Mouse (Mus musculus) layer of hippocampus, adult 18-20 months (tissue): ENCODE data around the gene Bak1. TPM values are rescaled to one million over a fixed set of nuclear protein-coding genes. Genes with fewer than 3 reads are reported as not detected.
"Not testable (repeated sequence)": the region's sequence is repeated elsewhere in the genome, so short reads cannot be mapped to it uniquely, and the experiment has no call there.

Source experiments
- DNase-seq, 2 experiments: peaks; one replicate each; pipeline ENCODE4 v3.0.0; 2022; ENCODE audit warnings: low spot score in 2 of 2
- total RNA-seq, 2 experiments: library from RNA; stranded (reverse); gene quantifications; 2 replicates each; pipeline ENCODE4 v1.2.3; 2021

The Bak1 gene
- total RNA-seq, 2 experiments from 2014 or later: 12.1 to 12.9 TPM

DNA sequence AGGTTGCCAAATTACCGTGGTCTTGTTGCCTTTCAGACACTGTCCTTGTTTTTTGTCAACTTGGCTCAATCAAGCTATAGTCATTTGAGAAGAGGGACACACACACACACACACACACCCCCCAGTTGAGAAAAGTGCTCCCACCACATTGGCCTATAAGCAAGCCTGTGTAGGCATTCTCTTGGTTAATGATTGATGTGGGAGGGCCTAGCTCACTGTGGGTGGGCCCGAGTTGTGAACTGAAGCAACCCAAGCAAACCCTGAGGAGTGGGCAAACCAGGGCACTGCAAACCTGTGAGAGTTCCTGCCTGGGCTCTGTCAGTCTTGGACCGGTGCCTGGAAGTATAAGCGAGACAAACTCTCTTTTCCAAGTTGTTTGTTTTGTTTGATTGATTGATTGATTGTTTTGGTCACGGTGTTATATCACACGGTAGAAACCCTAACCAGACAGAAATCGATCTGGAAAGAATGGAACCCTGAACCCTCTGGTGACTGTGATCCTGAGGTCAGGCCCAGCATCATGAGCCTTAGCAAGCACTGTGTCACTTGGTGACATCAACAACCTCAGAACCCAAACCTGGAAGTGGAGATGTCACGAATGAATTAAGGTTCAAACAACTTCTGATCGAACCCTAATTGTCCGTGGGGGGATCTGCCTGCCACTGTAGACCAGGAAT lies 43.2 kb downstream of the Bak1 start:
- DNase-seq: no peak

DNA sequence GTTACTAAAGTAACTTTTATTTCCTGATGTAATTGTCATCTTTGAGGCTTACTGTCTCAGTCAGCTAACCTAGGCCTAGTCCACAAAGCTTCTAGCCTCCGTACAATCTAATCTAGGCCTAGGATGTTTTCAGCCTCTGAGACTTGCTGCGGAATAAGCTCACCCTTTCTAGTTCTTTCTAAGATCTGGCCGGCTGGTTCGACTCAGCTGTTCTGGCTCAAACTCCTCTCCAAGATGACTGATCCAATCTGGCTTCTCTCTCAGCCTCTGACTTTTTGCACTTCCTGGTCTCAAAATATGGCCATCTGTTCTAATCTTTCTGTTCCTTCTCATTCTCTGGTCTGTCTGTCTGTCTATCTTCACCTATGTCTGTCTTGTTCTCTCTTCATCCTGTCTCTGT lies 45.4 kb downstream of the Bak1 start:
- no peak for DNase-seq

DNA sequence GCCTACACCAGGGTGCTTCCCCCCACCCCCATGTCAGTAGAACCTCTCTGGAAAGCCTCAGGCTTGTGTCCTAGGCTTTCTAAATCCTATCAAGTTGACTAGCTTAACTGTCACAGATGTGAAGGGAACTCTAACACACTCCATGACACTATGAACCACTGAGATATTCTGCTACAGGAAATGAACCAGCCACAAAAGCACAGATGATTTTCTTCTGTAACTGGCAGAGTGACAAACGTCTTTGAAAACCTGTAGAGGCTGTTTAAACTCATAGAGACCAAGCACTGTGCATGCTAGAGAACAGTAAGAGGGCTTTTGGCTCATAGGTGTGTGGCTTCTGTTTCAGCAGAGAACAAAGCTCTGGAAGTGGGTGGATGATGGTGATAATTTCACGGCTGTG lies 47.8 kb downstream of the Bak1 start:
- no peak for DNase-seq

DNA sequence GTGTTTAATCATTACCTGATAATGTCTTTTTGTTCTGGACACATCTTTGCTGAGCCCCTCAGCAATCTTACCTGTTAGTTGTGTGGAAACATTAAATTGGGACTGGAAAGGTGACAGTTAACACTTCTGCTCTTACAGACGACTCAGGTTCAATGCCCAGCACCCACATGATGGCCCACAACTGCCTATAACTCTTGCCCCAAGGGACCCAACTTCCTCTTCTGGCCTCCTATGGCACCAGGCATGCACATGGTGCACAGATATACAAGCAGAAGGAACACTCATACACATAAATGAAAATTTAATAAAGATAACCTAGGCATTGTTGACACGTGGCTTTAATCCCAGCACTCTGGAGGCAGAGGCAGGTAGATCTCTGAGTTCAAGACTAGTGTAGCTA lies 49.4 kb downstream of the Bak1 start:
- DNase-seq: no peak

DNA sequence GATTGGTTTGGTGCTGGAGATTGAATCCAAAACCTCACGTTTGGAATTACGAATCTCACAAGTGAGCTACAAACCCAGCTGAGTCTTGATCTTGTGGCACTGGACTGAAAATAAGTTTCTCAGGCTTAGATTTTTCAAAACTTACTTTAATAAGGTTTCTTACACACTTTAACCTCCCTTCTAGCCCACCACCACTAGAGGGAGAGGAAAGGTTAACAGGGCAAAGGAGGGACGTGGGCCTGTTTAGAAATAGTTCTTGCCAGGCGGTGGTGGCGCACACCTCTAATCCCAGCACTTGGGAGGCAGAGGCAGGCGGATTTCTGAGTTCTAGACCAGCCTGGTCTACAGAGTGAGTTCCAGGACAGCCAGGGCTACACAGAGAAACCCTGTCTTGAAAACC lies 51.5 kb downstream of the Bak1 start:
- DNase-seq: not testable (repeated sequence)

DNA sequence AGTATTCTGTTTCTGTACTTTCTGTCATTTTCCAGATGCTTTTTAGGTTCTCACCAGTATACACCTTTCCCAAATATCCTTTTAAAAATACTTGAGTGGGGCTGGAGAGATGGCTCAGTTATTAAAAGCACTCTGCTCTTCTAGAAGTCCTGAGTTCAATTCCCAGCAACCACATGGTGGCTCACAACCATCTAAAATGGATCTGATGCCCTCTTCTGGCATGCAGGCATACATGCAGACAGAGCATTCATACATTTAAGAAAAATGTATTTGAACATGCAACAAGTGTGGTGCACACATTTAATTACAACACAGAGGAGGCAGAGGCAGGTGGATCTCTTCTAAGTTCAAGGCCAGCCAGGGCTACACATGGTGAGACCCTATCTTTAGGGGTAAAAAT lies 53.4 kb downstream of the Bak1 start:
- DNase-seq: no peak

DNA sequence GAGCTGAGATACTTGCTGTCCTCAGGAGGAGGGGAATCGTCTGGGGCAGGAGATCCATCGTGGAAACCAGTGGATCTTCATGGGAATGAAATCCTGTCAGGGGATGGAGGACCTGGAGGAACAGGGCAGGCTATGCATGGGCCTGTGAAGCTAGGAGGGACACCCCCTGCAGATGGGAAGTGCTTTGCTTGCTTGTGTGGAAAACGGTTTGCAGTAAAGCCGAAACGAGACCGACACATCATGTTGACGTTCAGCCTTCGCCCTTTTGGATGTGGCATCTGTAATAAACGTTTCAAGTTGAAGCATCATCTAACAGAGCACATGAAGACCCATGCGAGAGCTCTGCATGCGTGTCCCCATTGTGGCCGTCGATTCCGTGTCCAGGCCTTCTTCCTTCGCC lies 54.3 kb downstream of the Bak1 start:
- no peak for DNase-seq

DNA sequence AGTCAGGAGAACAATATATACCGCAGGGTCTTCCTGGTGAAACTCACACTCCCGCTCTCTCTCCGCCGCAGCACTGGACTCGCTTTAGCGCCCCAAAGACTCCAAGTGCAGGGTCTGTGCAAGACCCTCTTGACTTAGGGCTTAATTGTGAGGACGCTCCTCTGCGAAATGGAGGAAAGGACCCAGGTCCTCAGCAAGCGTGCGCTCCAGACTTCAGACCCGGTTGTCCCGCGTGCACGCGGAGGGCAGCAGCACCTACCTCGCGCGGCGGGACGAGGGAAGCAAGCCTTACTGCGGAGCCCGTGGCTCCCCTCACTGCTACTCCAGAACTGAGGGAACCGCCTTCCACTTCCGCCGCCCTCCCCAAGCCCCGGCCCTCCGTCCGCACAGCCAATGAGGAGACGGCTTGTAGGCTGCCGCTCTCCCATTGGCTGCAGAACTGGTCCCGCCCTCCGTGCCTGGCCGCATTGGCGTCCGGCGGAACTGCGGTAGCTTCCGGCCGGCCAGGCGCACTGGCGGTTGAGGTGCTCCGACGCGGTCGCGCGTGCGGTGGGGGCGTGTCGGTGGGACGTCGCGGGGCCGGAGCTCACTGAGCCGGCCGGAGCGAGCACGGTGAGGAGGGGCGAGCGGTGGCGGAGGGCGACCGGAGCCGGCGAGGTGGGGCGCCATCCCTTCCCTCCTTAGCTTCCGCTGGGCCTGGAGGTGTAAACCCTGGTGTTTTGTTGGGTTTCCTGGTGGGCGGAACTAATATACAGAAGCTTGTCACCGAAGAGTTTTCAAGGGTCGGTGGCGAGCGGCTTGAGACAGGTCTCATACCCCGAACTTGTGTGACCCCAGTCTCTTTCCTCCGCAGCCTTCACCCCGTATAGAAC lies 55.9 kb downstream of the Bak1 start, which contains the start of gene Zbtb9:
Gene Zbtb9 (plus strand): TSS at position 465 of the 872 bp plus-strand sequence.
- peak; percentile 95 to 97 for DNase-seq

DNA sequence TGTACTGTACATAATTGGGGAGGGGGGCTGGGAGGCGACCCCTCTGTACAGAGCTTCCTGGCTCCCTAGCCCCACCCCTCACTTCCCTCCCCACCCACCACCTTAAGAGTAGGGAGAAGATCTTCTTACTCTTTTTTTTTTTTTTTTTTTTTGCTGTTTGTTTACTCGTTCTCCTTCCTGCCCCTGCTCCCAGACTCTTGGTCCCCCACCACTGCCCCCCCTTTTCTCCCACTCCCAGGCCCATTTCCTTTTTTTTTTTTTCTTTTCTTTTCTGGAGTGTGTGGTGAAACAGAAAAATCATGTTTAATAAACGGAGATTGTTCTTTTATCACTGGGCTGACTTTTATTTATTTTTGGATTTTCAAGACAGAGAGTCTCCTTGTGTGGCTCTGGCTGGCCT lies 56.7 kb downstream of the Bak1 start:
- DNase-seq: no peak

DNA sequence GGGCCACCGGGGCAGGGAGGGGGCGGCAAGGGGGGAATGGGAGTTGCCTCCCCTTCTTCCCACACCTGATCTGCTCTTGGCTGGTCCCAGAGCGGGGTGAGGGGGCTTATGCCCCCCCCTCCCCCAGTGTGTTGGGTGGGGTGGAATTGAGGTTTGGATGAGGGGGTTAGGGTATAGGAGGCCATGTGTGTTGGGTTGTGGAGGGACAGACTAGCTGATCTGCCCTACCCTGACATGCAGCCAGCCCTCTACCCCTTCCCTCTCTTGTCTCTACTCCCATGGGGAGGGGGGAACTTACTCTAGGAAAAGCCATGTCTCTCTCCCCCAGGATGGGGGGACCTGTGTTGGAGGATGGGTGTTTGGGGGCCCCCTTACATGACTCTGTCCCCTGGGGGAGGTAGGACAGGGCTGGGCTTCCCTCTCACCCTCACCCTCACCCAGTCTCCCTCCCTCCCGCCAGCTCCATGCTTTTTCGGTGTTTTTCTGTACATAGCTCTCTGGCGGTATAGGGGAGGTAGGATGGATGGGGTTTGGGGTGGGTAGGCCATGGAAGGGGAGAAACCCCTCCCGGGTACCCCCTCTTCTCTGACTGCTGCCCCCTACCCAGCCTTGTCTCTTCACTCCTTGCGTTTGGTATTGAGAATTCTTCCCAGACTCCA lies 57.4 kb downstream of the Bak1 start:
- no peak for DNase-seq

DNA sequence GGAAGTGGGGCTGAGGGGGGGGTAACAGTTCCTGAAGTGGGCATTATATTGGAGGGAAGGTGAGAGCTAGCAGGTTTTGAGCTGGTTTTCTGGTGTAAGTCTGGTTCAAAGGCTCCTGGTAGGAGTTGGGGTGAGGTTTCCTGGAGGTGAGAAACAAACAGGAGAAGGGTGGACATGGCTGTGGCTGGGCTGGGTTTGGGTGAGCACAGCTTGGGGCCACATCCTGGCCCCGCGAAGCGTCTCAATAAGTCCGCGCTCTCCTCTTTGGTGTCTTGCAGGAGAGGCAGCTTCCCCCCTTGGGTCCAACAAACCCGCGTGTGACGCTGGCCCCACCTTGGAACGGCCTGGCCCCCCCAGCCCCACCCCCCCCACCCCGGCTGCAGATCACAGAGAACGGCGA lies 58.6 kb downstream of the Bak1 start:
- DNase-seq: no peak

Other genes with a start within 250 kb of the Bak1 start
- 10 to 100 TPM; 31.2 to 33.6 TPM for gene Bnip1, start 247.9 kb downstream of the Bak1 start, total RNA-seq
- gene Nkx2-5, start 184.0 kb downstream of the Bak1 start, total RNA-seq: not detected
- gene Kifc5b, start 111.9 kb downstream of the Bak1 start, total RNA-seq: 1 to 10 TPM; 3.3 to 3.5 TPM
- 10 to 100 TPM; 37.6 to 40.0 TPM for gene Phf1, start 96.0 kb downstream of the Bak1 start, total RNA-seq
- 100 to 1,000 TPM in 1 of 2 experiments, 10 to 100 TPM in 1; 94.9 to 100 TPM for gene Cuta, start 89.4 kb downstream of the Bak1 start, total RNA-seq
- gene Syngap1, start 87.8 kb downstream of the Bak1 start, total RNA-seq: 100 to 1,000 TPM; 400 to 412 TPM
- 10 to 100 TPM; 15.2 to 15.5 TPM for gene Zbtb9, start 55.8 kb downstream of the Bak1 start, total RNA-seq
- gene Itpr3, start 28.3 kb upstream of the Bak1 start, total RNA-seq: 1 to 10 TPM; 2.1 to 2.4 TPM
- gene Uqcc2, start 104.9 kb upstream of the Bak1 start, total RNA-seq: 100 to 1,000 TPM; 215 to 217 TPM
- under 1 TPM; 0.46 to 0.64 TPM for gene Ip6k3, start 138.8 kb upstream of the Bak1 start, total RNA-seq
- 10 to 100 TPM; 43.2 to 45.7 TPM for gene Lemd2, start 175.5 kb upstream of the Bak1 start, total RNA-seq